Mouse (Mus musculus): ENCODE results near the gene Ajm1. TPM values are rescaled to one million over a fixed set of nuclear protein-coding genes. Genes with fewer than 3 reads are reported as not detected.

The Ajm1 gene
- total and polyA plus RNA-seq, 3 experiments, result 0.04 to 0.32 TPM; not detected in 1

DNA sequence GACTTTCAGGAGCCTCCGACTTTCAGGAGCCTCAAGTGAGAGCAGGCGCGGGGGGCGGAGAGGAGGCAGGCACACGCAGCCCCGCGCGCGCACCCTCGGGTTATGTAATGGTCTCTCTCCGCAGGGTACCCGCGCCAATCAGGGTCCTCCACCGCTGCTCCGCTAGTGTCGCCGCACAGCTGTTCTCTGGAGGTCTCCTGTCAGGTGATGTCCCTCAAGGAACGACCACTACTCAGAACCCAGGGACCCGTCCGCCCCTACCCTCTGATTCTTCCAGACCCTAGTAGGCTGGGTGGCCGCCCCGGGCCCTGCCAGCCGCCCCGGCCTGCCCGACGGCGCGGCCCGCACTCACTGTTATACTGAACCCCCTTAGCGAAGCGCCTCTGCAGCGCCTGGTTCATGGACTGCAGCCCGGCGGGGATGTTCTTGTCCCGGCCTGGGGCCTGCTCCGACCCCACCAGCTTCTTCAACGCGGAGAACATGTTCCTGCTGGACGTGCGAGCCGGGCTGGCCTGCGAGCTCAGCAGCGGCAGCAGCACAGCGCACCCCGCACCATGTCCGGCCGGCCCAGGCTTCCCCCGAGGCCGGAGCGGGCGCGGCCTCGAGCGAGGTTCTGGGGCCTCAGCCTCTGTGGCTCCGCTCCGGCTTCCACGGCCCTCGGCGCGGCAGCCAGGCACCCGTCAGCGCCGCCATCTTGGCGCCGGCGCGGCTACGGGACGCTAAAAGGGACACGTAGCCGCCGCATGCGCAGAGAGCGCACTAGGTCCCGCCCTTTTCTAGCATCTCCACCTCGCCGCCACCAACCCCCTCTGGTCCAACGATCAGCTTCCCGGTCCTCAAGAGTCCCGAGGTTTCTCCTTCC lies 26.4 kb upstream of the Ajm1 start, which contains the start of gene Rabl6 (continued):
- TF ChIP-seq ZKSCAN1 (IDR thresholded peaks at IDR 0.05; ENCODE audit: low read depth, low read length) (no peak), SIN3A (IDR thresholded peaks at IDR 0.05; ENCODE audit: low read length) (peak; percentile 61), E2F4 (IDR thresholded peaks at IDR 0.05; ENCODE audit: borderline replicate concordance, low read depth, low read length) (peak; percentile 85; the same call in 1 of the 2 replicates), ZNF384 (IDR thresholded peaks at IDR 0.05; ENCODE audit: low read depth, low read length) (no peak)

DNA sequence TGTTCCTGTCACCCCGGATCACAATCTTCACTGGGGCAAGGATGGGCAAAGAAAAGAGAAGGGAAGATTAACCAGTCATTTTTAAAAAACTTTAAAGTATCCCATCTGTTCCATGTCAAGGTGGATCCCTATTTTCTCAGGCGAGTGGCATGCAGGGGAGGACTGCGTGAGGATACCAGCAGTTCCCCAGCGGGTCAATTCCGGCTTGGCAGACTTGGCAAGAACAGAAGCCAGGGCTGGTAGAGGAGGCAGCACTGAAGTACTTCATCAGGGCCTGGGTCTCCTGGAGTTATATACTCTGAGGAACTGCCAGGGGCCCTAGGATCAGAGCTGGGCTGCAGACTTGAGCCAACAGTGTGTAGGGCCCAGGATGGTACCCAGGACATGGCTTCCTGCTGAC lies 21.0 kb upstream of the Ajm1 start:
- H3K4me1 ChIP-seq (ENCODE audit: control insufficient read depth in 1 of 2, insufficient read depth in 2 of 2, low read length in 2 of 2), result peaks cover 0 to 11% of the 10 kb centered on the region in 2 experiments; a peak in 3 of 4 replicates
- no peak overlapping the region for H3K9ac ChIP-seq (ENCODE audit: control insufficient read depth, low read depth, low read length, poor library complexity, severe bottlenecking)
- peaks cover 21% of the 10 kb centered on the region for H3K79me2 ChIP-seq (ENCODE audit: control insufficient read depth, insufficient read depth, low read length, poor library complexity)
- peaks cover 12 to 13% of the 10 kb centered on the region in 2 experiments; a peak in 3 of 4 replicates for H3K36me3 ChIP-seq (ENCODE audit: control insufficient read depth in 1 of 2, insufficient read depth in 2 of 2, low read length in 2 of 2)
- no peak overlapping the region for H3K4me3 ChIP-seq (ENCODE audit: control insufficient read depth in 1 of 2, insufficient read depth in 1 of 2, low read depth in 2 of 2, low read length in 2 of 2)
- no peak overlapping the region for H3K27ac ChIP-seq (ENCODE audit: control insufficient read depth, low read depth, low read length)
- no peaks in the 10 kb centered on the region for H3K27me3 ChIP-seq (ENCODE audit: control insufficient read depth in 1 of 2, insufficient read depth in 2 of 2, low read length in 2 of 2)
- TF ChIP-seq MYC (IDR thresholded peaks at IDR 0.05; ENCODE audit: low read depth, low read length) (no peak), POLR2AphosphoS5 (IDR thresholded peaks at IDR 0.05; ENCODE audit: borderline replicate concordance, low read depth, low read length) (no peak), MXI1 (IDR thresholded peaks at IDR 0.05; ENCODE audit: low read depth, low read length) (no peak), POLR2A (IDR thresholded peaks at IDR 0.05; ENCODE audit: control insufficient read depth in 1 of 2, insufficient read depth in 1 of 2, low read depth in 1 of 2, low read length in 2 of 2, poor library complexity in 1 of 2) (no peak), ELF1 (IDR thresholded peaks at IDR 0.05; ENCODE audit: low read depth, low read length) (no peak), JUND (IDR thresholded peaks at IDR 0.05; ENCODE audit: low read depth, low read length) (no peak), TAL1 (IDR thresholded peaks at IDR 0.05; ENCODE audit: low read length) (no peak), CHD2 (IDR thresholded peaks at IDR 0.05; ENCODE audit: low read length) (no peak), NRF1 (IDR thresholded peaks at IDR 0.05; ENCODE audit: insufficient read depth, low read depth, low read length, poor library complexity, severe bottlenecking) (no peak)
- no peaks in the 10 kb centered on the region for H3K9me3 ChIP-seq (replicated peaks; ENCODE audit: insufficient read depth, low read length)
- no peak for DNase-seq (ENCODE audit: low read depth, low spot score)

DNA sequence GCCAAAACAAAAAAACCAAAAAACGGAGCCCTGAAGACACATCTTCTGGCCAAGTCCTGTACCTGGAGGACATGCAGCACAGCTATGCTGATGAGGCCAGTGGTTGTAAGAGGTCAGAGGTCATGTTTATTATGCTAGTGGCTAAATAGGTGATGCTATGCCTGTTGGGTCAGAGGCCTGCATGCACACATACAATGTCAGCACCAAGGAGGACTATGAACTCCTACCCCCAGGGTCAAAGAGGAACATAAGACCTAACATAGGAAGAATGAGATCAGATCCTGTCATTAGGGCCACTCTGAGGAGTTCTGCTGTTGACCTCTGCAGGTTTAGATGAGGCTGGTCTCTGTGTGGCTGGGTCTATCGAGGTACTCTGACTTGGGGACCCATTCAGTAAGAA lies 18.5 kb upstream of the Ajm1 start:
- no peak for DNase-seq (ENCODE audit: low read depth, low spot score)

More for the DNA sequence above, 18.5 kb upstream of the Ajm1 start:
- H3K9ac ChIP-seq (ENCODE audit: control insufficient read depth, low read depth, low read length, poor library complexity, severe bottlenecking), result no peak overlapping the region
- H3K9me3 ChIP-seq (replicated peaks; ENCODE audit: insufficient read depth, low read length), result no peaks in the 10 kb centered on the region
- H3K27me3 ChIP-seq (ENCODE audit: control insufficient read depth in 1 of 2, insufficient read depth in 2 of 2, low read length in 2 of 2), result no peaks in the 10 kb centered on the region
- H3K79me2 ChIP-seq (ENCODE audit: control insufficient read depth, insufficient read depth, low read length, poor library complexity), result peaks cover 3% of the 10 kb centered on the region
- no peaks in the 10 kb centered on the region for H3K4me1 ChIP-seq (ENCODE audit: control insufficient read depth in 1 of 2, insufficient read depth in 2 of 2, low read length in 2 of 2)
- TF ChIP-seq CHD2 (IDR thresholded peaks at IDR 0.05; ENCODE audit: low read length) (no peak), TBP (IDR thresholded peaks at IDR 0.05; ENCODE audit: low read depth, low read length) (no peak), GABPA (IDR thresholded peaks at IDR 0.05; ENCODE audit: low read depth, low read length) (no peak), BHLHE40 (IDR thresholded peaks at IDR 0.05; ENCODE audit: borderline replicate concordance, low read depth, low read length) (no peak), ETS1 (IDR thresholded peaks at IDR 0.05; ENCODE audit: low read depth, low read length) (no peak), ELF1 (IDR thresholded peaks at IDR 0.05; ENCODE audit: low read depth, low read length) (no peak), MAFK (IDR thresholded peaks at IDR 0.05; ENCODE audit: borderline replicate concordance, low read depth, low read length) (no peak), UBTF (IDR thresholded peaks at IDR 0.05; ENCODE audit: borderline replicate concordance, insufficient read depth, low read depth, low read length) (no peak), ZKSCAN1 (IDR thresholded peaks at IDR 0.05; ENCODE audit: low read depth, low read length) (no peak), GATA1 (IDR thresholded peaks at IDR 0.05; ENCODE audit: low read depth, low read length) (no peak), TAL1 (IDR thresholded peaks at IDR 0.05; ENCODE audit: low read length) (no peak), MXI1 (IDR thresholded peaks at IDR 0.05; ENCODE audit: low read depth, low read length) (no peak), POLR2A (IDR thresholded peaks at IDR 0.05; ENCODE audit: control insufficient read depth in 1 of 2, insufficient read depth in 1 of 2, low read depth in 1 of 2, low read length in 2 of 2, poor library complexity in 1 of 2) (no peak)
- H3K27ac ChIP-seq (ENCODE audit: control insufficient read depth, low read depth, low read length), result no peak overlapping the region
- no peak overlapping the region for H3K4me3 ChIP-seq (ENCODE audit: control insufficient read depth in 1 of 2, insufficient read depth in 1 of 2, low read depth in 2 of 2, low read length in 2 of 2)
- peaks cover 0 to 14% of the 10 kb centered on the region in 2 experiments; a peak in 2 of 4 replicates for H3K36me3 ChIP-seq (ENCODE audit: control insufficient read depth in 1 of 2, insufficient read depth in 2 of 2, low read length in 2 of 2)

Measured in MEL (cell line).